Mouse (Mus musculus): ENCODE data around the gene Sctr. TPM values are rescaled to one million over a fixed set of nuclear protein-coding genes. Genes with fewer than 3 reads are reported as not detected.

Sctr gene
- polyA plus RNA-seq, 1 experiment = 1.2 TPM

DNA sequence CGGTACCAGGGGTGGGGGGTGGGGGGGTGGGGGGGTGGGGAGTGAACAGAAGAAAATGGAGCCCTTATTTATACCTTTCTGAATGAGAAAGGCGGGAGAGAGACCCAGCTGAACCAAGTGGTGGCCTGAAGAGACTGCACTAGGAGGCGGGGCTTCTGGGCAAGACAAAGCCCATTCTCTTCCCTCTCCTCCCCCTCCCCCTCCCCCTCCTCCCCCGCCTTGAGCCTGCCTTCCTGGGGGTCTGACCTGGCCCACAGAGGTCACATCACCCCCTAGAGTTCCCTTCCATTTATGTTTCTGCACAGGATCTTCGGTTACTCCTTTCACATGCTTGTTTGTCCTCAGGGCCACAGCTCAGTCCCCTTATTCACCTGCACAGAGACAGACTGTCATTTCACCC lies 82.5 kb downstream of the Sctr start:
- TF ChIP-seq POLR2A (IDR thresholded peaks at IDR 0.05; ENCODE audit: borderline replicate concordance, extremely low read depth, insufficient read depth, insufficient read length, poor library complexity, severe bottlenecking) = no peak
- no peak for TF ChIP-seq CTCF (IDR thresholded peaks at IDR 0.05; ENCODE audit: borderline replicate concordance, extremely low read depth, insufficient read depth, insufficient read length)
- DNase-seq (ENCODE audit: low read depth) = no peak

DNA sequence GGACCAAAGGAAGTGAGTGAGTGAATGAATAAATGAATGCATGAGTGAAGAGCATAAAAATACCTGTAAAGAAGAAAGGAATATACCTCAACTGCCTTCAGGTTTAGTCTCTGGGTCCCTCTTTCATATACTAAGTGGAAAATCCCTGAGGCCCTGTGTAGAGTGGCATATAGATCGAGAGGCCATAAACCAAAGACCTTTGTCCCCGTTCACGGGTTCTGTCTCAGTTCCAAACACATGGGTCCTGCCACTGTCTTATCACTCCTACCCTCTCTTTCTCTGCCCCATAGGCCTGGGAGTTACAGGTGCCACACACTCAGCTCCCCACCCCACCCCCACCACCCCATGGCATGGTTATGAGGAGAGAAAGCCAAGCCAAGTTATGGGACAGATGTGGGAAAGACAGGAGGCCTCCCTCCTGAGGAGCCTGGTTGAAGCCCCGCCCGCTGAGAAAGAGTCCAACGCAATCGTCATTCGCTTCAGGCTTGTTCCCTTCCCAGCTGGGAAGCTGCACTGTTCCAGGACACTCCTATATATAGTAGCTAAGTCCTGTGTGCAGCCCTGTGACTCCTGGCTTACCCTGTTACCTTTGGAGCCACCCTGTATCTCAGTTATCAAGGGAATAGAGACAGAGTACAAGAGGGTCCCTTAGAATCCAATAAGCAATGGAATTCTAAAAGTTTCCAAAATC lies 84.3 kb downstream of the Sctr start:
- TF ChIP-seq POLR2A (IDR thresholded peaks at IDR 0.05; ENCODE audit: borderline replicate concordance, extremely low read depth, insufficient read depth, insufficient read length, poor library complexity, severe bottlenecking) = no peak
- TF ChIP-seq CTCF (IDR thresholded peaks at IDR 0.05; ENCODE audit: borderline replicate concordance, extremely low read depth, insufficient read depth, insufficient read length) = no peak
- no peak for DNase-seq (ENCODE audit: low read depth)

DNA sequence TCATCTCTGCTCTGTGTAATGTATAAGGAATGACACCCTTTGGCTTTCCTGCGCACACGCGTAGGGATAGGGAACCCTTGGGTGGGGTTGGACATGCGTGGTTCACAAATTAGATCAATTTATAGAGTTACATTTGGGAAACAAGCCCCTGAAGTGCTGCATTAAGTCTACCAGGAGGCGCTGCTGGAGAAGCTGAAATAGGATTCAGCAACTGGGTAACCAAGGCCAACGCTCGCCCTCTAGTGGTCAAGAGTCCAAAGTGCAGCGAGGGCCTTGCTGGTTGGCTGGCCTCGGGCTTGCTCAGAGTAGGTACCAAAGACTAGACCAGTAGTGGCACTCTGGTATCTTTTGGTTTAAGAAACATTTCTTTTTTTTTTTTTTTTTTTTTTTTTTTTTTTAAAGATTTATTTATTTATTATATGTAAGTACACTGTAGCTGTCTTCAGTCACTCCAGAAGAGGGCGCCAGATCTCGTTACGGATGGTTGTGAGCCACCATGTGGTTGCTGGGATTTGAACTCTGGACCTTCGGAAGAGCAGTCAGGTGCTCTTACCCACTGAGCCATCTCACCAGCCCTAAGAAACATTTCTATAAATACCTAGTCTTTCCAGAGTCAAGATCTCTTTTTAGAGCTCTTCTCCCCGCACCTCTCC lies 86.9 kb downstream of the Sctr start:
- peak; percentile 90 for TF ChIP-seq CTCF (IDR thresholded peaks at IDR 0.05; ENCODE audit: borderline replicate concordance, extremely low read depth, insufficient read depth, insufficient read length)
- DNase-seq (ENCODE audit: low read depth) = peak; percentile 85

DNA sequence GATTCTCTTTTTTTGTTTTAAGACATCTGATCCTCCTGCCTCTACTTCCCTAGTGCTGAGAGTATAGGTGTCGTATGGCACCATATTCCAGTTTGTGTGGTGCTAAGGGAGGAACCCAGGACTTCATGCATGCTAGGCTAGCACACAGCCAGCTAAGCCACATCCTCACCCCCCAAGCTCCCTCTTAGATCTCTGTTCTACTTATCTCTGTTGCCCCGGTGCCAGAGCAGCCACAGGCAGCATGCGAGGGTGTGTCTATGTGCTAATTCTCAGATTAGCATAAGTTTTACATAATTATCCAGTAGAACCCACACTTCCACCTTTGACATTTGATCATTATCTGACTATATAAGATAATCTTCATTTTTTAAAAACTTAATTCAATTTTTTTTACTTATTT lies 88.2 kb downstream of the Sctr start:
- no peak for DNase-seq (ENCODE audit: low read depth)
- TF ChIP-seq POLR2A (IDR thresholded peaks at IDR 0.05; ENCODE audit: borderline replicate concordance, extremely low read depth, insufficient read depth, insufficient read length, poor library complexity, severe bottlenecking) = no peak
- no peak for TF ChIP-seq CTCF (IDR thresholded peaks at IDR 0.05; ENCODE audit: borderline replicate concordance, extremely low read depth, insufficient read depth, insufficient read length)

DNA sequence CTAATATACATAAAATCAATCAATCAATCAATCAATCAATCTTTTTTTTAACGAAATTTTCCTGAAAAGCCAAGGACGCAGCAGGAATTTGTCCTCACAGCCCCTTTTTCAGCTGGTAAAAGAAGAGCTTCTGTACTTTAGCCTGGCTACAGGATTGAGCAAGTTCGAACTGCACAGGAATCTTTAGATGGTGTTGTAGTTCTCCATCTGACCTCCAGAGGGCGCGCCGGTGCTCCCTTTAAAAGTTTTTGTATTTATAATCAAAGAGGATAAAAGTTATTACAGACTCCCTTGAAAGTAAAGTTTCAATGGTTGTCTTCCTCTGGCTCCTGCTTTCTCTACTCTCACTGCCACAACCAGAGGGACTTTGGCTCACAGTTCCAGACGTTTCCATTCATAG lies 91.6 kb downstream of the Sctr start:
- TF ChIP-seq CTCF (IDR thresholded peaks at IDR 0.05; ENCODE audit: borderline replicate concordance, extremely low read depth, insufficient read depth, insufficient read length) = peak; percentile 67; the same call in 1 of the 2 replicates
- no peak for TF ChIP-seq POLR2A (IDR thresholded peaks at IDR 0.05; ENCODE audit: borderline replicate concordance, extremely low read depth, insufficient read depth, insufficient read length, poor library complexity, severe bottlenecking)
- peak; percentile 66 for DNase-seq (ENCODE audit: low read depth)

DNA sequence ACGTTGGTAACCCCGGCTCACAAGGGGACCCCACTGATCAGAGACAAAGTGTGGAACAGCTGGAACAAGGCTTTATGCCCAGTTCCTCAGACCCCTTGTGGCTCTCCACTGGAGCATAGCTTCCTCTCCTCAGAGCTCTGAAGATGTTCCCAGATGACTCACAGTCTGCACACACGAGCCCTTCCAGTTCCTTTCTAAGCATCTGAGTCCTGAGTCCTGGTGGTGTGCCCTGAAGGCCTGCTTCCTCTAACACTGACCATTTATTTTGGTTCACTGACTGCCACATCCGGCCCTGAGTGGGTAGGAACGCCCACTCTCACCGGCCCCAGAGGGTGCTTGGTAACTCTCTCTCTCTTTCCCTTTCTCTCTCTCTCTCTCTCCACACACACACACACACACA lies 92.8 kb downstream of the Sctr start:
- TF ChIP-seq POLR2A (IDR thresholded peaks at IDR 0.05; ENCODE audit: borderline replicate concordance, extremely low read depth, insufficient read depth, insufficient read length, poor library complexity, severe bottlenecking) = no peak
- TF ChIP-seq CTCF (IDR thresholded peaks at IDR 0.05; ENCODE audit: borderline replicate concordance, extremely low read depth, insufficient read depth, insufficient read length) = no peak
- no peak for DNase-seq (ENCODE audit: low read depth)

DNA sequence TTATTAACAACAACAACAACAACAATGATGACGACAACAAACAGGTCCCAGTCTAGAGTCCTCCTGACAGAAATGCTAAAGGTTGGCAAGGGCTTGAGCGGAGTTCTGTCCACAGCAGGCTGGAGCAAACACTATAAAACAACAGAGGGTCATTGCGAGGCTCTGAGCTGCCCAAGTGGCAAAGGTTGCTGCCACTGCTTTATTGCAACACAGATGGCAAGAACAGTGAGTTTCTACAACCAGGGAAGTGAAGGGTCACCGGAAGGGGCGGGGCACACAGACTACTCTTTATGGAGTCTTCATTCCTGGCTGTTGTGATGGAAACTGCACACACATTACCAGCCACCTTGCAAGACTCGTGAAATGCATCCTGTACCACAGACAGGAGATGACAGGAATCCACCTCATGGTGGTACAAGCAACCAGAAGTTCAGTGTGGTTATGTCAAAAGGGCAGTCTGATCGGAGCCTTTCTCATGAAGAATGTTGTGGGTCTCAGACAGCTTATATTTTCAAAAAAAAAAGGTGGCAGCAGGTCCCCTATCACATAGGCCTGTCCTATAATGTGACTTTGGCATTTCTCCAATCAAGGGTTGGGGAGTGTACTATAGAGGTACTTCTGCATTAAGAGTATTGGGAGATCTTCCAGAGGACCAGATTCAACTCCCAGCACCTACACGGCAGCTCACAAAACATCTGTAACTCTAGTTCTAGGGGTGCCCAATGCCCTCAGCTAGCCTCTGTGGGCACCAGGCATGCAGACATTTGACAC lies 93.9 kb downstream of the Sctr start:
- TF ChIP-seq POLR2A (IDR thresholded peaks at IDR 0.05; ENCODE audit: borderline replicate concordance, extremely low read depth, insufficient read depth, insufficient read length, poor library complexity, severe bottlenecking) = no peak
- TF ChIP-seq CTCF (IDR thresholded peaks at IDR 0.05; ENCODE audit: borderline replicate concordance, extremely low read depth, insufficient read depth, insufficient read length) = no peak
- DNase-seq (ENCODE audit: low read depth) = no peak

DNA sequence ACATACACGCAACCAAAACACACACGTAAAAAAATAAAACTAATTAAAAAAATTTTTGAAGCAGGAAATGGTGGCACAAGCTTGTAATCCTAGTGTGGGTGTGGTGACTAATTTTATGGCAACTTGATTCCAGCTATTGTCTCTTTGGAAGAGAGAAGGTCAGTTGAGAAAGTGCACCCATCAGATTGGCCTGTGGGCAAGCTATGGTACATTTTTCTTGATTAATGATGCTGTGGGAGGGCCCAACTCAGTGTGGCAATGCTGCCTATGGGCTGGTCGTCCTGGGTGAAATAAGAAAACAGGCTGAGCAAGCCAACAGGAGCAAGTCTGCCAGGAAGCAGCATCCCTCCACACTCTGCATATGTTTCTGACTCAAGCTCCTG lies 94.5 kb downstream of the Sctr start:
- no peak for DNase-seq (ENCODE audit: low read depth)
- TF ChIP-seq POLR2A (IDR thresholded peaks at IDR 0.05; ENCODE audit: borderline replicate concordance, extremely low read depth, insufficient read depth, insufficient read length, poor library complexity, severe bottlenecking) (no peak), CTCF (IDR thresholded peaks at IDR 0.05; ENCODE audit: borderline replicate concordance, extremely low read depth, insufficient read depth, insufficient read length) (no peak)

DNA sequence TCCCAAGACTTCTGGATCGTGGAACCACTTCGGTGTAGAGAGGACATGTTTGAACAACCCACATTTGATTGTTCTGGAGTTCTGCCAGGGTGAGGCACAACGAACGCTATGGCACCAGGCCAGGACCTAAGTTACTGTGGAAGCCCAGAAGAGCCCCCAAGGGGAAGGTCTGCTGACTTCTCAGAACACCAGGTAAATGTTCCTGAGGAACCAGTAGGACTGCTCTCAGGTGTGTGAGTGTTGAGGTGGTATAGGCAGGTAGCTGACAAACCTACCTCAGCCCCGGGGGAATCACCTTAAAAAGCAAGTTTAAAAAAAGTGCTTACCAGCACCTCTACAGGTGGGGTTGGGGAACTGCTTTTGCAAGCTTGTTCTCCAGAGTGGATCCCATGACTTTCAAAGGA lies 98.9 kb downstream of the Sctr start:
- TF ChIP-seq POLR2A (IDR thresholded peaks at IDR 0.05; ENCODE audit: borderline replicate concordance, extremely low read depth, insufficient read depth, insufficient read length, poor library complexity, severe bottlenecking) = no peak
- TF ChIP-seq CTCF (IDR thresholded peaks at IDR 0.05; ENCODE audit: borderline replicate concordance, extremely low read depth, insufficient read depth, insufficient read length) = peak; percentile 12; the same call in 1 of the 2 replicates
- DNase-seq (ENCODE audit: low read depth) = no peak

DNA sequence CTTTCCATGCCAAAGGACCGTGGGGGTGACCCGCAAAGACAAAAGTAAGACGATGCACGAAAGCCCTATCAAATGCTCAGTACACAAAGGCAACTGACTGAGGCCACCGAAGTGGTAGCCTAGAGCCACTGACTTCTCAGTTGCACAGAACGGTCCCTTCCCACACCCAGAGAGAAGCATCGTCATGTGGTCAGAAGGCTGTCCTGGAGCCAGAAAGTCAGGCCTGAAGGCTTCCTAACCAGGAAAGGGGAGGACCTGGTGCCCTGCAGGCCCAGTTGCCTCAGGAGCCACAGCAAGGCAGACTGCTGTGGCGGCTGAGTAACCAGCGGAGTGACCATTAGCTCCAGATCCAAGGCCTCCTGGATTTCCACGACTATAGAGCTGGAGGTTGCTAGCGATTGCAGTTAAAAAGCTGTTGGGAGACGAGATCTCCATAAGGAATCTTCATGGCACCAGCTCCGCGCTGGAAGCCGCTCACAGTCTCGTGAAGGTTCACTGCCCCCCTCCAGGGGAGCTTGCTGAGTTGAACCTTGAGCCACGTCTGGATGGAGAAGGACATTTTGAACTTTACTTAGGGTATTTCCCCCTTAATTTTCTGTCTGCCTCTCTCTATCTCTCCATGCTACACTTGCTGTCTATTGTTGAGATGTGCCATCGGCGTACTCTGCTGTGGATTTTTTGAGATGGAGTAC lies 103.2 kb downstream of the Sctr start:
- TF ChIP-seq CTCF (IDR thresholded peaks at IDR 0.05; ENCODE audit: borderline replicate concordance, extremely low read depth, insufficient read depth, insufficient read length) (no peak), POLR2A (IDR thresholded peaks at IDR 0.05; ENCODE audit: borderline replicate concordance, extremely low read depth, insufficient read depth, insufficient read length, poor library complexity, severe bottlenecking) (no peak)
- DNase-seq (ENCODE audit: low read depth) = no peak

DNA sequence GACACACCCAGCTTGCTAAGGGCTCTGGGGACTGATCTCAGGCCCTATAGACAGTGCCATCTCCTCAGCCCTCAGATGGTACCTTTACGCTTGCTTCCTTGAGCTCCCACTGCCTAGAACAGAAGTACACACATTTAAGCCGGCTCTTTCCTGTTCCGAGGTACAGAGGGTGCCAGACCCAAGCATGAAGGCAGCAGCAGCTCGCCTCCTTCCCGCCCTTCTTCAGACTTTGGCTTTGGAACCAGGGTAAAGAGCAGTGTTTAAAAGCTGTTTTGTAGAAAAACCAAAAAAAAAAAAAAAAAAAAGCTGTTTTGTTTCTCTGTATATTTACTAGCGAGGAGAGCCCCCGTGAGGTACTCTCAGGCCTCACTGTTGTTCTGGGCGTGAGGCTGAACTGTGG lies 105.1 kb downstream of the Sctr start:
- DNase-seq (ENCODE audit: low read depth) = no peak
- TF ChIP-seq CTCF (IDR thresholded peaks at IDR 0.05; ENCODE audit: borderline replicate concordance, extremely low read depth, insufficient read depth, insufficient read length) = no peak
- no peak for TF ChIP-seq POLR2A (IDR thresholded peaks at IDR 0.05; ENCODE audit: borderline replicate concordance, extremely low read depth, insufficient read depth, insufficient read length, poor library complexity, severe bottlenecking)
